Mouse (Mus musculus): ENCODE data around the gene Gtse1.
"Not testable (repeated sequence)": the region's sequence is repeated elsewhere in the genome, so short reads cannot be mapped to it uniquely, and the experiment has no call there.

Gtse1 gene

GRCm38 (mm10) chr15:85859490-85860031 lies at the start of gene Gtse1:
Gtse1 (plus strand) TSS chr15:85859745.
- peak; percentile 94 to 96 for DNase-seq

GRCm38 (mm10) chr15:85810462-85810805 lies 49.1 kb upstream of the Gtse1 start:
- no peak for DNase-seq

GRCm38 (mm10) chr15:85810806-85811521 lies 48.6 kb upstream of the Gtse1 start:
- peak; percentile 28 to 54 for DNase-seq

- peak; percentile 99 for DNase-seq
These were observed 47.8 kb upstream of the Gtse1 start, which contains the start of gene Cdpf1 for GRCm38 (mm10) chr15:85811535-85812277. Cdpf1 (minus strand) TSS chr15:85811697.

- no peak for DNase-seq
These were observed 46.1 kb upstream of the Gtse1 start for GRCm38 (mm10) chr15:85813428-85813827.

- peak; percentile 60 to 74 for DNase-seq
These were observed 38.1 kb upstream of the Gtse1 start, which contains the start of gene Pkdrej for GRCm38 (mm10) chr15:85821203-85822010. Pkdrej (minus strand) TSS chr15:85821734.

- DNase-seq, result peak in 1 of 2 experiments; percentile 45
These were observed 37.6 kb upstream of the Gtse1 start for GRCm38 (mm10) chr15:85822011-85822359.

GRCm38 (mm10) chr15:85826676-85827075 lies 32.9 kb upstream of the Gtse1 start:
- no peak for DNase-seq

GRCm38 (mm10) chr15:85828071-85828470 lies 31.5 kb upstream of the Gtse1 start:
- DNase-seq, result no peak

GRCm38 (mm10) chr15:85829470-85829869 lies 30.1 kb upstream of the Gtse1 start:
- no peak for DNase-seq

- DNase-seq, result peak; percentile 85 to 89
These were observed 27.5 kb upstream of the Gtse1 start, which contains the start of gene Ttc38 for GRCm38 (mm10) chr15:85831954-85832590. Ttc38 (plus strand) TSS chr15:85832306.

GRCm38 (mm10) chr15:85832599-85832998 lies 26.9 kb upstream of the Gtse1 start:
- no peak for DNase-seq

- no peak for DNase-seq
These were observed 24.2 kb upstream of the Gtse1 start for GRCm38 (mm10) chr15:85835335-85835734.

- DNase-seq, result no peak
These were observed 22.7 kb upstream of the Gtse1 start for GRCm38 (mm10) chr15:85836887-85837286.

GRCm38 (mm10) chr15:85840983-85841382 lies 18.6 kb upstream of the Gtse1 start:
- peak; percentile 69 to 72 for DNase-seq

- no peak for DNase-seq
These were observed 17.7 kb upstream of the Gtse1 start for GRCm38 (mm10) chr15:85841796-85842360.

GRCm38 (mm10) chr15:85845071-85845470 lies 14.5 kb upstream of the Gtse1 start:
- DNase-seq, result no peak

GRCm38 (mm10) chr15:85851656-85852392 lies 7.7 kb upstream of the Gtse1 start:
- DNase-seq, result no peak

GRCm38 (mm10) chr15:85858980-85859489 lies 510 bp upstream of the Gtse1 start:
- DNase-seq, result no peak

GRCm38 (mm10) chr15:85865913-85866312 lies 6.4 kb downstream of the Gtse1 start:
- DNase-seq, result not testable (repeated sequence)

GRCm38 (mm10) chr15:85867696-85868095 lies 8.2 kb downstream of the Gtse1 start:
- peak; percentile 75 to 82 for DNase-seq
